Mouse (Mus musculus) forebrain, embryonic 15.5 days (tissue): ENCODE measurements at regions not wholly inside any gene's neighbourhood (a gene's known extent, or its start where the extent isn't known, plus 50 kb on each side); places are given as distances from the start of the nearest gene placed in this dataset.

Experiments
- ATAC-seq: fragments of 200-750 bp; cut with Nextera tagmentation; replicated peaks from 2 replicates; pipeline ENCODE4 v1.8.0; 2017; ENCODE audit warnings: mild to moderate bottlenecking, moderate TSS enrichment, moderate library complexity
- H3K27ac ChIP-seq: fragments of 300-500 bp; sonication (generic); replicated peaks from 2 replicates; pipeline ENCODE4 v1.5.1; 2015; ENCODE audit warnings: mild to moderate bottlenecking, inconsistent platforms
- H3K27me3 ChIP-seq: fragments of 300-500 bp; sonication (generic); 2 replicates; pipeline ENCODE4 v1.6.1; 2015; ENCODE audit warnings: inconsistent platforms
- H3K36me3 ChIP-seq: fragments of 300-500 bp; sonication (generic); 2 replicates; pipeline ENCODE4 v1.6.1; 2015; ENCODE audit warnings: mild to moderate bottlenecking, inconsistent platforms
- H3K4me1 ChIP-seq: fragments of 300-500 bp; sonication (generic); 2 replicates; pipeline ENCODE4 v1.6.1; 2015; ENCODE audit warnings: inconsistent platforms
- H3K4me2 ChIP-seq: fragments of 300-500 bp; sonication (generic); replicated peaks from 2 replicates; pipeline ENCODE4 v1.6.1; 2015; ENCODE audit warnings: mild to moderate bottlenecking, inconsistent platforms
- H3K4me3 ChIP-seq: fragments of 300-500 bp; sonication (generic); 2 replicates; pipeline ENCODE4 v1.5.1; 2015; ENCODE audit warnings: mild to moderate bottlenecking, inconsistent platforms
- H3K9ac ChIP-seq: fragments of 300-500 bp; sonication (generic); replicated peaks from 2 replicates; pipeline ENCODE4 v1.6.1; 2015; ENCODE audit warnings: mild to moderate bottlenecking, inconsistent platforms
- H3K9me3 ChIP-seq: fragments of 300-500 bp; sonication (generic); 2 replicates; pipeline ENCODE4 v1.6.1; 2016; ENCODE audit warnings: inconsistent platforms
- WGBS: fragments of 180-500 bp; shearing (Covaris S2); methylation state at CpG from one replicate; pipeline ENCODE4 v1.1.7; 2015; ENCODE audit warnings: mixed read lengths; 5-methylcytosine and 5-hydroxymethylcytosine counted together

DNA sequence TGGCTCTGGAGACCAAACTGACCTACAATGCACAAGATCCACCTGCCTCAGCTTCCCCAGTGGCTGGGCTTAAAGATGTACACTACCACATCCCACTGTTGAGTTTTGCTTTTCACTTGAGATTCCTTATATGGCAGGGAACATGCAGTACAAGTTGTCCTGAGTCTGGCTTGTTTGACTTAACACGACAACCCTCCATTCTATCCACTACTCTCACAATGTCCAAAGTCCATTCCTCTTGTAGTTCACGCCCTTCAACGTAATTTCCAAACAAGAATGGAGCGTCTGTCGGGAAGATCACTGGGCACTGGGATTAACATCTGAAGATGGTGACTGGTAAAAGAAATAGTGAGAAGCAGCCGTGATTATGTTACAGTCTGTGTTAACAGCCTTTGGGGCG, 108.6 kb upstream of the Klf14 start:
- no peak overlapping the region for H3K4me2 ChIP-seq
- no peak overlapping the region for H3K9ac ChIP-seq
- no peaks in the 10 kb centered on the region for H3K4me1 ChIP-seq
- H3K27ac ChIP-seq = no peak overlapping the region
- WGBS = 93% methylated on average over 7 of the region's 7 CpGs
- no peak for ATAC-seq
- no peaks in the 10 kb centered on the region for H3K27me3 ChIP-seq
- no peaks in the 10 kb centered on the region for H3K9me3 ChIP-seq
- no peaks in the 10 kb centered on the region for H3K36me3 ChIP-seq
- H3K4me3 ChIP-seq = no peak overlapping the region

DNA sequence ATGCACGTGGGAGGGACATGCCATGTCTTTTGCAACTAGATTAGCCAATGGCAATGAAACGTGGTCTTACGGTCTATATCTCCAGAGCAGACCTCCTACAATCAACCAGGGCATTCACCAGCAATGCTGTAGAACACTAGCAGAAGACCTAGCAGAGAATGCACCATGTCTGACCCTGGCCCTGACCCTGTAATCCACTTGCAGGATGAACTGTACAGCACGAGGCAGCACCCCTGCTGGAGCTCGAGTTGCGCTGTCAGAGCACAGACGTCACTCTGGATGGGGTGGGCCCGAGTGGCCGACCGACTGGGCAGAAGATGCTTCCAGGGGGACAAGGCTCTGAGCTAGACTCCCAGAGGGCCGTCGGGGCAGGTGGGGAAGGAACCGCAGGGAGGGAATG, 110.4 kb upstream of the Klf14 start:
- Histone ChIP-seq H3K4me3 (no peak overlapping the region), H3K9me3 (no peaks in the 10 kb centered on the region), H3K4me1 (no peaks in the 10 kb centered on the region), H3K27ac (no peak overlapping the region), H3K36me3 (no peaks in the 10 kb centered on the region), H3K27me3 (no peaks in the 10 kb centered on the region), H3K9ac (no peak overlapping the region), H3K4me2 (no peak overlapping the region)
- no peak for ATAC-seq
- WGBS = 86% methylated on average over 13 of the region's 13 CpGs

- no peaks in the 10 kb centered on the region for H3K27me3 ChIP-seq
- ATAC-seq = no peak
- WGBS = 71% methylated on average over 6 of the region's 6 CpGs
- H3K36me3 ChIP-seq = no peaks in the 10 kb centered on the region
- H3K27ac ChIP-seq = no peak overlapping the region
- no peaks in the 10 kb centered on the region for H3K9me3 ChIP-seq
- H3K9ac ChIP-seq = no peak overlapping the region
- peaks cover 6% of the 10 kb centered on the region; the same call in 1 of the 2 replicates for H3K4me1 ChIP-seq
- no peak overlapping the region for H3K4me3 ChIP-seq
- H3K4me2 ChIP-seq = no peak overlapping the region
Observed at GRCm38 (mm10) chr6:31070537-31070936, 111.7 kb upstream of the Klf14 start.

- ATAC-seq = no peak
- Histone ChIP-seq H3K36me3 (no peaks in the 10 kb centered on the region), H3K9me3 (no peaks in the 10 kb centered on the region), H3K9ac (no peak overlapping the region), H3K4me1 (peaks cover 9% of the 10 kb centered on the region), H3K4me2 (no peak overlapping the region), H3K4me3 (no peak overlapping the region), H3K27me3 (no peaks in the 10 kb centered on the region), H3K27ac (no peak overlapping the region)
- 64% methylated on average over 9 of the region's 9 CpGs for WGBS
Observed at GRCm38 (mm10) chr6:31070966-31071365, 112.1 kb upstream of the Klf14 start.

GRCm38 (mm10) chr6:31072072-31072471, 113.2 kb upstream of the Klf14 start:
- H3K27ac ChIP-seq = no peak overlapping the region
- H3K4me3 ChIP-seq = no peak overlapping the region
- H3K9ac ChIP-seq = no peak overlapping the region
- peaks cover 12% of the 10 kb centered on the region for H3K4me1 ChIP-seq
- no peak for ATAC-seq
- 88% methylated on average over 7 of the region's 7 CpGs for WGBS
- no peak overlapping the region for H3K4me2 ChIP-seq
- no peaks in the 10 kb centered on the region for H3K36me3 ChIP-seq
- H3K27me3 ChIP-seq = no peaks in the 10 kb centered on the region
- H3K9me3 ChIP-seq = no peaks in the 10 kb centered on the region

DNA sequence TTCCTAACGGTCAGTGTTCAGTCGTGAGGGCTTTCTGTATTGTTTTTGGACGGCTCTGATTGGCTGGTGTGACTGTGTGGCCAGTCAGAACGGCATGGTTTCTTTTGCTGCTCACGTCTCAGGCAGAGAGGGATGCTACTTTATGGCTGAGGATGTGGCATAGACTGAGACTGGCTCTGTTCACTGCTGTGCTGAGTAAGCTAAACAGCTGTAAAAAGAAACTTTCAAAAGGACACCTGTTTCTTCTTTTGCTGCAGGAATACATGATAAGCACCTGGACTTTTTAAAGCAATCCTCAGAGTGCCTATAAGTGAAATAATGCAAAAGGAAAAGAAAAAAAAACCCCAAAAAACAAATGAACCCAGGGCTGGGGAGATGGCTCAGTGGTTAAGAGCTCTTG, 113.7 kb upstream of the Klf14 start:
- Histone ChIP-seq H3K9me3 (no peaks in the 10 kb centered on the region), H3K4me3 (no peak overlapping the region), H3K36me3 (no peaks in the 10 kb centered on the region), H3K4me2 (no peak overlapping the region), H3K4me1 (peaks cover 12% of the 10 kb centered on the region), H3K9ac (no peak overlapping the region), H3K27ac (no peak overlapping the region), H3K27me3 (no peaks in the 10 kb centered on the region)
- ATAC-seq = no peak
- 39% methylated on average over 5 of the region's 5 CpGs for WGBS

DNA sequence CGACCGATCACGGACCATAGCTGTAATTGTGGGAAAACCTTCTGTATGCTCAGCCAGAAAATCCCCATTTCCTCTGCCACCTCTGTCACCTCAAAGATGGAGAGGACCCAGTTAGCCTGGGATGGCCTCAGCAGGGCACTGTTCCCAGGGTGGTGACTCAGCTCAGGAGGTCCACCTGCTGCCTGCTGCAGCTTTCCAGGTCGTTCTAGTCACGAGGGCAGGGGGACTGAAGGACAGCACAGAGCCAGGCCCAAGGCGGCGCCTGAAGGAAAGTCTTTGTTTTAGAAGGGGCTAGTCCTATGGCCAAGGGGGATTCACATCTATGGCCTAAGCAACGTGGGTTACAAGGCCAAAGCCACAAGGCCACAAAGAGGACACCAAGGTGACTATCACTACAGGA, 114.5 kb upstream of the Klf14 start:
- no peak for ATAC-seq
- H3K27ac ChIP-seq = no peak overlapping the region
- no peaks in the 10 kb centered on the region for H3K9me3 ChIP-seq
- H3K4me1 ChIP-seq = peaks cover 12% of the 10 kb centered on the region
- H3K9ac ChIP-seq = no peak overlapping the region
- no peak overlapping the region for H3K4me3 ChIP-seq
- no peaks in the 10 kb centered on the region for H3K27me3 ChIP-seq
- no peak overlapping the region for H3K4me2 ChIP-seq
- WGBS = 87% methylated on average over 8 of the region's 8 CpGs
- no peaks in the 10 kb centered on the region for H3K36me3 ChIP-seq

- Histone ChIP-seq H3K27me3 (no peaks in the 10 kb centered on the region), H3K4me1 (peaks cover 12% of the 10 kb centered on the region), H3K36me3 (no peaks in the 10 kb centered on the region), H3K4me2 (no peak overlapping the region), H3K4me3 (no peak overlapping the region), H3K27ac (no peak overlapping the region), H3K9ac (no peak overlapping the region), H3K9me3 (no peaks in the 10 kb centered on the region)
- WGBS = 64% methylated on average over 9 of the region's 9 CpGs
- ATAC-seq = no peak
Observed at GRCm38 (mm10) chr6:31074394-31074793, 115.5 kb upstream of the Klf14 start.

- 31% methylated on average over 2 of the region's 2 CpGs for WGBS
- no peak overlapping the region for H3K27ac ChIP-seq
Observed at GRCm38 (mm10) chr6:31075209-31075571, 116.3 kb upstream of the Klf14 start.

GRCm38 (mm10) chr6:31075572-31076477, 116.9 kb upstream of the Klf14 start:
- Histone ChIP-seq H3K4me3 (no peak overlapping the region), H3K9ac (no peak overlapping the region), H3K27me3 (no peaks in the 10 kb centered on the region), H3K4me2 (no peak overlapping the region), H3K9me3 (no peaks in the 10 kb centered on the region), H3K27ac (no peak overlapping the region), H3K4me1 (peaks cover 12% of the 10 kb centered on the region), H3K36me3 (no peaks in the 10 kb centered on the region)
- 16% methylated on average over 13 of the region's 13 CpGs for WGBS
- peak; percentile 86 for ATAC-seq

More at GRCm38 (mm10) chr6:31075209-31075571, 116.3 kb upstream of the Klf14 start:
- Histone ChIP-seq H3K9me3 (no peaks in the 10 kb centered on the region), H3K4me2 (no peak overlapping the region), H3K4me1 (peaks cover 12% of the 10 kb centered on the region), H3K4me3 (no peak overlapping the region), H3K9ac (no peak overlapping the region), H3K36me3 (no peaks in the 10 kb centered on the region), H3K27me3 (no peaks in the 10 kb centered on the region)
- no peak for ATAC-seq

DNA sequence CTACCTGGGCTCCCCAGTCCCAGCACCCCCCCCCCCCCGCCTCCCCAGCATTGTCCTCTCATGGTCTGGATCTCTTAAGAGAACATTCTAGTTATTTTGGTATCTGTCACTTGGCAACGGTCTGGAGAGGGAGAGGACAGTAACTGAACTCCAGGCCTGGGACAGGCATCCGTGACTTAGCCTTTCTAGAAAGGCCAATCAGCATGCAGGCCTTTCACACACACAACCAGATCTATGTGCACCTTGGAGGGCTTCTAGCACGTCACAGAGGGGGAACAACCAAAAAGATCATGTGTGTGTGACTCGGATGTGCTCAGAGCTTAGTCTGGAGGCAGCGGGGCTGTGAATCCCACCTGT, 117.6 kb upstream of the Klf14 start:
- no peak for ATAC-seq
- H3K36me3 ChIP-seq = no peaks in the 10 kb centered on the region
- 76% methylated on average over 6 of the region's 6 CpGs for WGBS

DNA sequence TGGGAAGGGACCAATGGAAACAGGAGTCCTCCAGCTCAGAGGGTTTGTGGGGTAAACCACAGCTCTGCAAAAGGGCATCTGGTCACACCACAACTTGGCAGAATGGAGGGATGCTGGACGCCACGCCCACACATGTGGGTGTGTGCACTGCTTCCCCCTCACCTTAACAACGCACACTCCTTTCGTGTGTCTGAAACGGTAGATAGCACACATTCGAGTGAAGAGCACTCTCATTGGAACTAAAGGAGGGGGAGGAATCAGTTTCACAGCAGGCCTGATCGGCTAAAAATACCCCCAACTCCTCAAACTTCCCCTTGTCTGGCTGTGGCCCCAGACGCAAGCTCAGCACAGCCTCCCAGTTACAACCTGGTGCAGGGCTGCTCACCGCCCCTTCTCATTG, 118.3 kb upstream of the Klf14 start:
- 80% methylated on average over 9 of the region's 9 CpGs for WGBS
- no peak for ATAC-seq

More for the DNA sequence above, 117.6 kb upstream of the Klf14 start:
- no peak overlapping the region for H3K9ac ChIP-seq
- H3K4me1 ChIP-seq = peaks cover 12% of the 10 kb centered on the region
- no peak overlapping the region for H3K27ac ChIP-seq
- no peaks in the 10 kb centered on the region for H3K9me3 ChIP-seq
- H3K4me2 ChIP-seq = no peak overlapping the region
- no peak overlapping the region for H3K4me3 ChIP-seq
- no peaks in the 10 kb centered on the region for H3K27me3 ChIP-seq

GRCm38 (mm10) chr6:31077779-31078178, 118.9 kb upstream of the Klf14 start:
- H3K9me3 ChIP-seq = no peaks in the 10 kb centered on the region
- no peaks in the 10 kb centered on the region for H3K27me3 ChIP-seq
- H3K36me3 ChIP-seq = no peaks in the 10 kb centered on the region
- no peak overlapping the region for H3K27ac ChIP-seq
- peaks cover 12% of the 10 kb centered on the region for H3K4me1 ChIP-seq
- ATAC-seq = no peak
- H3K9ac ChIP-seq = no peak overlapping the region
- WGBS = 84% methylated on average over 9 of the region's 9 CpGs
- H3K4me3 ChIP-seq = no peak overlapping the region
- H3K4me2 ChIP-seq = no peak overlapping the region

More for the DNA sequence above, 118.3 kb upstream of the Klf14 start:
- H3K9ac ChIP-seq = no peak overlapping the region
- H3K4me1 ChIP-seq = peaks cover 12% of the 10 kb centered on the region
- H3K36me3 ChIP-seq = no peaks in the 10 kb centered on the region
- H3K4me2 ChIP-seq = no peak overlapping the region
- H3K4me3 ChIP-seq = no peak overlapping the region
- no peaks in the 10 kb centered on the region for H3K9me3 ChIP-seq
- no peaks in the 10 kb centered on the region for H3K27me3 ChIP-seq
- no peak overlapping the region for H3K27ac ChIP-seq
